Mouse (Mus musculus) spleen, adult 2 months (tissue): Measurements from ENCODE around the gene Gtpbp1.

Experiments
- CTCF ChIP-seq: fragments of 200-500 bp; IDR thresholded peaks from 2 replicates; pipeline ENCODE4 v1.5.1; 2011; ENCODE audit warnings: mild to moderate bottlenecking, inconsistent platforms; ENCODE audit not compliant: insufficient read depth, insufficient read length, insufficient replicate concordance; ENCODE audit errors: extremely low read depth
- POLR2A ChIP-seq: fragments of 200-500 bp; IDR thresholded peaks from 2 replicates; pipeline ENCODE4 v1.6.1; 2011; ENCODE audit warnings: low read depth, low read length, inconsistent platforms

DNA sequence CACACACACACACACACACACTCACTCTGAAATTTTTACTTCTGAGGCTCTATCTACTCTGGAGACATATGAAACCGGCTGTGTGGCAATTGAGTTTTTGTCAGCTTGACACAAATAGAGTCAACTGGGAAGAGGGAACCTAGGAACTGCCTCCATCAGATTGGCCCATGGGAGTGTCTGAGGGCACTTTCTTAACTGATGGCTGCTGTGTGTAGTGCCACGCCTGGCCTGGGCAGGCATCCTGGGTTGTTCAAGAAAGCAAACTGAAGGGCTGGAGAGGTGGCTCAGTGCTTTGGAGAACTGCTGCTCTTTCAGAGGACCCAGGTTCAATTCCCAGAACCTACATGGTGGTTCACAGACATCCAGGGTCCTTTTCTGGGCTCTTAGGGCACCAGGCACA, 45.2 kb upstream of the Gtpbp1 start:
- TF ChIP-seq CTCF = no peak
- TF ChIP-seq POLR2A = no peak
